Comparison of ENCODE assay signal across 13 mouse cellular contexts in the genomic region with DNA sequence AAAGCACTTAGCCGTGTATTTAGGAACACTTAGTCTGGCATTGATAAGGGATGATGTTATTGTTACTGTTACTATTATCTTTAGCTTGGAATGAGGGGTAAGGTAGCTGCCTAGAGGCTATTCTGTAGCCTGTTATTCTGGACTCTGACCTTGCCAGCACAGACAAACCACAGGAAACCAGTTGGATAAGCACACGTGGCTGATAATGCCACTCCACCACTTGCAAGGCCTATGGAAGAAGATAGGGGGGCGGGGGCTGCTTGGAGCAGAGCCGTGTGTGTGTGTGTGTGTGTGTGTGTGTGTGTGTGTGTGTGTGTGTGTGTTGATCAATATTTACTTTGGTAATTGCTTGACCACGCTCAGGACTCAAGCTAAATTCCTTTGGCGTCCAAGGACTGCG.
DNase-seq lines count a peak whose midpoint lies in the region; ATAC-seq and TF ChIP-seq lines count a peak whose summit lies in the region.
"Had no signal": no experiment of that assay in that cellular context is flagged by ENCODE, and none has a peak within 500 bp of the region (broad histone marks: within the 10 kb centered on the region; RNA-seq: fewer than 3 reads in every experiment).

No protein-coding gene starts in this region.

- no peaks in the 10 kb centered on the region for H3K79me2 ChIP-seq in CH12.LX (replicated peaks; ENCODE audit: control insufficient read depth, extremely low read depth, insufficient read depth, poor library complexity, severe bottlenecking)

- H3K27me3 ChIP-seq in heart, embryonic 13.5 days (replicated peaks), result peaks cover 5% of the 10 kb centered on the region; the same call in 1 of the 2 replicates
- no peaks in the 10 kb centered on the region for H3K27me3 ChIP-seq in CH12.LX (replicated peaks)
- H3K27me3 ChIP-seq in erythroblast, embryonic 14.5 days (ENCODE audit: control insufficient read depth), result no peaks in the 10 kb centered on the region
- no peaks in the 10 kb centered on the region for H3K27me3 ChIP-seq in liver, embryonic 14.5 days (ENCODE audit: control insufficient read depth, insufficient read depth, low read length)
- H3K27me3 ChIP-seq: forebrain, embryonic 15.5 days had no signal

- no peak for TF ChIP-seq RAD21 in CH12.LX (IDR thresholded peaks at IDR 0.05; ENCODE audit: low read depth, low read length)

- no peak overlapping the region for H3K27ac ChIP-seq in heart, embryonic 13.5 days (replicated peaks)
- H3K27ac ChIP-seq in CH12.LX (ENCODE audit: insufficient read depth, low read depth), result peak overlapping the region; percentile 49
- H3K27ac ChIP-seq in liver, embryonic 14.5 days, result peak overlapping the region; percentile 58
- no peak overlapping the region for H3K27ac ChIP-seq in layer of hippocampus, adult 2 months
- H3K27ac ChIP-seq: forebrain, embryonic 15.5 days; hindbrain, embryonic 14.5 days had no signal

- intact Hi-C loops in heart, postnatal 36 days (cut with DNase I), result no loop called here
- intact Hi-C loops in left cerebral cortex, postnatal 4 days (cut with DNase I), result no loop called here

- no peak for TF ChIP-seq POLR2A in CH12.LX (IDR thresholded peaks at IDR 0.05; ENCODE audit: low read depth, low read length)

- no peak for TF ChIP-seq EP300 in CH12.LX (IDR thresholded peaks at IDR 0.05; ENCODE audit: low read length)
- peak; percentile 71 for TF ChIP-seq EP300 in liver, embryonic 14.5 days (IDR thresholded peaks at IDR 0.05; ENCODE audit: low read depth)

- H3K4me1 ChIP-seq in heart, embryonic 13.5 days, result peaks cover 52% of the 10 kb centered on the region
- peaks cover 9 to 34% of the 10 kb centered on the region in 2 experiments for H3K4me1 ChIP-seq in CH12.LX (ENCODE audit: control insufficient read depth in 1 of 2, insufficient read depth in 2 of 2)
- peaks cover 95% of the 10 kb centered on the region for H3K4me1 ChIP-seq in erythroblast, embryonic 14.5 days (ENCODE audit: control insufficient read depth)
- peaks cover 54 to 72% of the 10 kb centered on the region in 2 experiments for H3K4me1 ChIP-seq in liver, embryonic 14.5 days (replicated peaks; ENCODE audit: control insufficient read depth in 2 of 2, insufficient read depth in 2 of 2, low read length in 1 of 2)

- H3K9ac ChIP-seq in heart, embryonic 13.5 days, result no peak overlapping the region
- no peak overlapping the region for H3K9ac ChIP-seq in CH12.LX (ENCODE audit: insufficient read depth, low read depth)
- H3K9ac ChIP-seq in liver, embryonic 14.5 days (replicated peaks), result peak overlapping the region; percentile 38
- H3K9ac ChIP-seq: forebrain, embryonic 15.5 days; hindbrain, embryonic 14.5 days had no signal

- H3K9me3 ChIP-seq in heart, embryonic 13.5 days, result no peaks in the 10 kb centered on the region
- H3K9me3 ChIP-seq in CH12.LX (replicated peaks; ENCODE audit: low read length), result no peaks in the 10 kb centered on the region
- peaks cover 8% of the 10 kb centered on the region for H3K9me3 ChIP-seq in erythroblast, embryonic 14.5 days (ENCODE audit: control insufficient read depth, low read length)
- no peaks in the 10 kb centered on the region for H3K9me3 ChIP-seq in liver, embryonic 14.5 days (ENCODE audit: control insufficient read depth, low read length)
- H3K9me3 ChIP-seq: forebrain, embryonic 15.5 days had no signal

- no peak for TF ChIP-seq CTCF in CH12.LX (conservative IDR thresholded peaks at IDR 0.05 in 1 of 2, IDR thresholded peaks at IDR 0.05 in 1 of 2; ENCODE audit: low read depth in 2 of 2, low read length in 2 of 2)
- peak; percentile 45 for TF ChIP-seq CTCF in liver, embryonic 14.5 days (IDR thresholded peaks at IDR 0.05; ENCODE audit: low read depth)
- TF ChIP-seq CTCF in layer of hippocampus, adult 2 months (conservative IDR thresholded peaks at IDR 0.05), result no peak

- in situ Hi-C loops in CH12.LX (cut with MboI; ENCODE audit: low pct_ligation_motif_present, low pct_unique_long_range_greater_than_20kb, low sequenced_read_pairs), result no loop called here

- 22% methylated on average over 7 of the region's 7 CpGs for WGBS in heart, embryonic 13.5 days
- 16% methylated on average over 7 of the region's 7 CpGs for WGBS in liver, embryonic 14.5 days (ENCODE audit: insufficient replicate concordance)

- no peaks in the 10 kb centered on the region for H3K36me3 ChIP-seq in heart, embryonic 13.5 days
- H3K36me3 ChIP-seq in CH12.LX (replicated peaks in 1 of 2; ENCODE audit: control insufficient read depth in 1 of 2, insufficient read depth in 1 of 2, low read length in 1 of 2), result no peaks in the 10 kb centered on the region
- peaks cover 17% of the 10 kb centered on the region for H3K36me3 ChIP-seq in erythroblast, embryonic 14.5 days (ENCODE audit: control insufficient read depth)
- H3K36me3 ChIP-seq in liver, embryonic 14.5 days (replicated peaks; ENCODE audit: control insufficient read depth, insufficient read depth, low read depth), result no peaks in the 10 kb centered on the region
- H3K36me3 ChIP-seq: forebrain, embryonic 15.5 days had no signal

- dilution Hi-C loops in CH12.LX (cut with MboI; ENCODE audit: extremely low pct_ligation_motif_present, extremely low pct_unique_long_range_greater_than_20kb, low sequenced_read_pairs), result no loop called here

- peak overlapping the region; percentile 39; the same call in 1 of the 2 replicates for H3K4me2 ChIP-seq in heart, embryonic 13.5 days
- peak overlapping the region; percentile 83 for H3K4me2 ChIP-seq in CH12.LX (ENCODE audit: insufficient read depth, low read depth, poor library complexity, severe bottlenecking)
- H3K4me2 ChIP-seq in liver, embryonic 14.5 days (ENCODE audit: low read depth), result peak overlapping the region; percentile 63
- H3K4me2 ChIP-seq: forebrain, embryonic 15.5 days; hindbrain, embryonic 14.5 days had no signal

- no peak for DNase-seq in heart, postnatal 36 days
- DNase-seq in CH12.LX (ENCODE audit: extremely low read depth), result peak; percentile 20
- DNase-seq in liver, embryonic 14.5 days (ENCODE audit: low read depth in 3 of 3, low spot score in 3 of 3), result peak in 1 of 3 experiments; percentile 43
- DNase-seq in layer of hippocampus, adult 2 months (ENCODE audit: low spot score in 2 of 2), result no peak
- no peak for DNase-seq in left cerebral cortex, postnatal 4 days
- DNase-seq: gastrocnemius, postnatal 36 days; lung, postnatal 4 days; right cerebral cortex, postnatal 25 days had no signal

- no peak for ATAC-seq in heart, embryonic 13.5 days (ENCODE audit: extremely low read depth, insufficient number of reproducible peaks, low FRiP score, low TSS enrichment)
- ATAC-seq in liver, embryonic 14.5 days (ENCODE audit: insufficient read depth), result peak; percentile 32; the same call in 1 of the 2 replicates
- ATAC-seq in activated CD4-positive, CD25-positive, alpha-beta regulatory T cell, adult 4 months, result no peak
- ATAC-seq: forebrain, embryonic 15.5 days had no signal

- H3K4me3 ChIP-seq in heart, embryonic 13.5 days, result no peak overlapping the region
- no peak overlapping the region for H3K4me3 ChIP-seq in CH12.LX (replicated peaks in 1 of 3; ENCODE audit: low read depth in 2 of 3, low read length in 2 of 3, poor library complexity in 1 of 3)
- peak overlapping the region; percentile 46 for H3K4me3 ChIP-seq in erythroblast, embryonic 14.5 days (replicated peaks)
- H3K4me3 ChIP-seq in liver, embryonic 14.5 days (ENCODE audit: insufficient read depth in 1 of 2, low read depth in 2 of 2, low read length in 2 of 2), result no peak overlapping the region
- no peak overlapping the region for H3K4me3 ChIP-seq in layer of hippocampus, adult 2 months
- H3K4me3 ChIP-seq: forebrain, embryonic 15.5 days had no signal

TF ChIP-seq in CH12.LX, 34 proteins besides CTCF, POLR2A, EP300 and RAD21:
- TF ChIP-seq ZMIZ1 (IDR thresholded peaks at IDR 0.05; ENCODE audit: low read depth, low read length) (no peak), JUND (conservative IDR thresholded peaks at IDR 0.05; ENCODE audit: low read depth, low read length) (no peak), PAX5 (IDR thresholded peaks at IDR 0.05; ENCODE audit: low read length) (no peak), HCFC1 (IDR thresholded peaks at IDR 0.05; ENCODE audit: low read depth, low read length) (no peak), ZC3H11A (IDR thresholded peaks at IDR 0.05; ENCODE audit: low read depth, low read length) (no peak), JUN (IDR thresholded peaks at IDR 0.05; ENCODE audit: insufficient read depth, low read depth, low read length) (no peak), RCOR1 (conservative IDR thresholded peaks at IDR 0.05; ENCODE audit: low read depth, low read length) (no peak), USF2 (conservative IDR thresholded peaks at IDR 0.05; ENCODE audit: low read depth, low read length) (no peak)

Comparison
In these comparisons a context has a peak if more than half of its experiments do, and no peak if none do; other contexts are left out.
1. H3K27ac ChIP-seq: peak in CH12.LX (single experiment) and liver, embryonic 14.5 days (single experiment); none in heart, embryonic 13.5 days (single experiment) and layer of hippocampus, adult 2 months (single experiment).
2. Peak in every context shown above with its lines, with median percentiles within 50 percentile points of each other: H3K4me2 ChIP-seq.